Mouse (Mus musculus) hindbrain, postnatal 0 days (tissue): ENCODE results near the gene Gm10428. TPM values are rescaled to one million over a fixed set of nuclear protein-coding genes. Genes with fewer than 3 reads are reported as not detected.
A peak's percentile ranks its signal among the peaks of the same experiment; 100 is the strongest.

Experiments
- ATAC-seq: fragments of 200-750 bp; cut with Nextera tagmentation; 2 replicates; pipeline ENCODE4 v1.8.0; 2017; ENCODE audit warnings: mild to moderate bottlenecking, moderate TSS enrichment, moderate library complexity
- DNase-seq: peaks from one replicate; pipeline ENCODE4 v3.0.0-alpha.2; 2015; ENCODE audit warnings: low spot score
- H3K27ac ChIP-seq: fragments of 300-500 bp; sonication (generic); 2 replicates; pipeline ENCODE4 v1.5.1; 2014; ENCODE audit warnings: mild to moderate bottlenecking
- H3K27me3 ChIP-seq: fragments of 300-500 bp; sonication (generic); 2 replicates; pipeline ENCODE4 v1.6.1; 2014; ENCODE audit warnings: low read length, mixed read lengths; ENCODE audit not compliant: insufficient read depth
- H3K36me3 ChIP-seq: fragments of 300-500 bp; sonication (generic); 2 replicates; pipeline ENCODE4 v1.6.1; 2014; ENCODE audit warnings: low read length, mixed read lengths; ENCODE audit not compliant: insufficient read depth
- H3K4me1 ChIP-seq: fragments of 300-500 bp; sonication (generic); 2 replicates; pipeline ENCODE4 v1.6.1; 2014; ENCODE audit warnings: antibody characterized with exemption, low read length, mixed read lengths; ENCODE audit not compliant: insufficient read depth
- H3K4me2 ChIP-seq: fragments of 300-500 bp; sonication (generic); 2 replicates; pipeline ENCODE4 v1.6.1; 2014; ENCODE audit warnings: low read depth, mild to moderate bottlenecking, low read length, moderate library complexity, mixed read lengths
- H3K4me3 ChIP-seq: fragments of 300-500 bp; sonication (generic); 2 replicates; pipeline ENCODE4 v1.5.1; 2014; ENCODE audit warnings: low read length
- H3K9ac ChIP-seq: fragments of 300-500 bp; sonication (generic); replicated peaks from 2 replicates; pipeline ENCODE4 v1.6.1; 2014; ENCODE audit warnings: mild to moderate bottlenecking, low read length, moderate library complexity, mixed read lengths
- H3K9me3 ChIP-seq: fragments of 300-500 bp; sonication (generic); 2 replicates; pipeline ENCODE4 v1.6.1; 2016; ENCODE audit warnings: low read length, mixed read lengths
- CTCF ChIP-seq: IDR thresholded peaks from 2 replicates; pipeline ENCODE4 v1.5.1; 2016; ENCODE audit warnings: antibody characterized with exemption, control low read depth, low read depth
- WGBS: fragments of 180-500 bp; shearing (Covaris S2); extraction: QIAGEN DNeasy Blood & Tissue Kit; methylation state at CpG from one replicate; pipeline ENCODE4 v1.1.7; 2014; 5-methylcytosine and 5-hydroxymethylcytosine counted together
- polyA plus RNA-seq: library from polyadenylated mRNA; unstranded; fragments of >200 nt; fragmentation: Nextera tagmentation; extraction: Ambion mirVana; gene quantifications from 2 replicates; pipeline ENCODE4 v1.2.1, GENCODE M21; 2015
- total RNA-seq: library from RNA; depleted of rRNA; stranded (reverse); fragments of >200 nt; gene quantifications from 2 replicates; pipeline ENCODE4 v1.2.3, GENCODE M21; 2014; rRNA removed

Gm10428 gene
- total RNA-seq (not detected in 2 replicates), polyA plus RNA-seq (not detected in 2 replicates)

DNA sequence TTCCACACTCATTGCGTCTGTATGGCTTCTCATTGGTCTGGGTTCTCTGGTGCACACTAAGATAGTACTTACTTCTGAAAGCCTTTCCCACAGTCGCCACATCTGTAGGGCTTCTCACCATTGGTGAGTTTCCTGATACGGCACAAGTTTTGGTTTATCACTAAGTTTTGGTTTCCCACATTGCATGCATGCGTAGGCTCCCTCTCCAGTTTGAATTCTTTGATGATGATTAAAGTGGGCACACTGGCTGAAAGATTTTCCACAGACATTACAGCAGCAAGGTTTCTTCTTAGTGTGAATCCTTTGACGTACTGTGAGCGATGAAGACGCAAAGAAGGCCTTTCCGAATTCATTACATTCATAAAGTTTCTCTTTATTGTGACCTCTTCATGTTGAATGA lies at the start of gene Gm10428:
Gm10428 (plus strand) TSS at position 321 of the 400 bp plus-strand sequence.
- Histone ChIP-seq H3K9ac (no peak within 1 kb of the TSS), H3K27ac (no peak within 1 kb of the TSS), H3K27me3 (no peaks in the 10 kb centered on the region), H3K4me2 (no peak within 1 kb of the TSS), H3K36me3 (no peaks in the 10 kb centered on the region), H3K4me3 (no peak within 1 kb of the TSS), H3K4me1 (no peaks in the 10 kb centered on the region), H3K9me3 (no peaks in the 10 kb centered on the region)
- no peak for TF ChIP-seq CTCF
- WGBS: 87% methylated on average over 8 of the region's 8 CpGs
- DNase-seq (no peak), ATAC-seq (no peak)

DNA sequence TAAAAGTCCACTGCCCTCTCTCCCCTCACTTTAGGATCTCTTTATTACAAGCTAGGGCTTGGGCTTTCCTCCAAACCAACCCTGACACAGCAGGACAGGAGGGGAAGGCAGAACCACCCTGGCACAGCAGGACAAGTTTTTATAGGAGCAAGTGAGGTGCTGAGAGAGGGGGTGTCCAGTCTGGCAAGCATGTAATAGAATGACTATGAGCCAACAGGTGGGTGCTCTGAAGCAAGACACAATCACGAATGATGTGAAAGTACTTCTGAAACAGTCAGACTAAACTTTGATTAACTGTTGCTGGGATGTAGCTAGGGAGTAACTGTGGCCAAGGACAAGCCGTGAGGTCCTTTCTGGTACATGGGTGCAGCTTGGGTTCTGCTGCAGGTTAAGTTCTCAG lies 46.8 kb upstream of the Gm10428 start:
- ATAC-seq: no peak
- peaks cover 13% of the 10 kb centered on the region for H3K36me3 ChIP-seq
- no peaks in the 10 kb centered on the region for H3K9me3 ChIP-seq
- H3K27me3 ChIP-seq: no peaks in the 10 kb centered on the region
- H3K4me3 ChIP-seq: no peak overlapping the region
- 86% methylated on average over 2 of the region's 2 CpGs for WGBS
- H3K4me2 ChIP-seq: no peak overlapping the region
- no peak overlapping the region for H3K9ac ChIP-seq
- DNase-seq: no peak
- TF ChIP-seq CTCF: no peak
- no peaks in the 10 kb centered on the region for H3K4me1 ChIP-seq
- no peak overlapping the region for H3K27ac ChIP-seq

DNA sequence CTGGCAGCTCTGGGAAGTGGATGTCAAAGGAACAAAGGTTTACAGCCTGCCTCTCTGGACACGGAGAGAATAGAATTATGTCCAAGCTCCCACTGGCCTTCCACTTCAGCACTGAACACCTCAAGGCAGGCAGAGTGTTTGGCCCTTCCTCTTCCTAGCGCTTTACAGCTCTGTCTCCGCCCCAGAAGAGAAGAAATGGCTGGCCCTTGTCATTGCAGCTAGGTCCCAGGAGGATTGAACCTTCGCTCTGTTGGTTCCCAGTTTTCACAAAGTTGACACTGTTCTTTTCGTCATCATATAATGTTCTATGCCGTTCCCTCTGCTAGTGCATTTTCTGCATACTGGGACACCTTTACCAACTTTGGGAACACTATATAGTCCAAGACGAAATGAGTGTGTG lies 44.6 kb upstream of the Gm10428 start:
- no peak for DNase-seq
- no peaks in the 10 kb centered on the region for H3K9me3 ChIP-seq
- WGBS: 82% methylated on average over 7 of the region's 7 CpGs
- H3K4me3 ChIP-seq: no peak overlapping the region
- ATAC-seq: no peak
- H3K27ac ChIP-seq: no peak overlapping the region
- no peak for TF ChIP-seq CTCF
- H3K27me3 ChIP-seq: no peaks in the 10 kb centered on the region
- no peak overlapping the region for H3K9ac ChIP-seq
- peaks cover 25% of the 10 kb centered on the region for H3K36me3 ChIP-seq
- no peaks in the 10 kb centered on the region for H3K4me1 ChIP-seq
- no peak overlapping the region for H3K4me2 ChIP-seq

DNA sequence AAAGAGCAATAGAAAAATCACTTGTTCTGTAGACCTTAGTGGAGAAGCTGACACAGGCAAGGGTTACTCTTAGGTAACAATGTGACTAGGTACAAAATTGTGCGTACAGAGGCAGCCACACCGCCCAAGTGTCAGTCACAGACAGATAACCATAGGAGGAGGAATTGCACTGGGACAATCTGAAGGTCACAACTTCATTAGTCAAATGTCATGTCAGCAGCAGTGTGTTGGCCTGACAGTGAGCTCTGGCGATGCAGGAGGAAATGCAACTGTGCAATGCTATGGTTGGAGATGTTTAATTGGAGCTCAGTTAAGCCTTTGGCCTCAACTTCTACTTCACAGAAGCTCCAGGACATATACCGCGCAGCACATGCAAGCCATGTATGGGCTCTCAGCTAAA lies 42.2 kb upstream of the Gm10428 start:
- H3K4me1 ChIP-seq: no peaks in the 10 kb centered on the region
- H3K9ac ChIP-seq: no peak overlapping the region
- H3K27ac ChIP-seq: no peak overlapping the region
- no peak for DNase-seq
- no peak for TF ChIP-seq CTCF
- no peak overlapping the region for H3K4me2 ChIP-seq
- no peak overlapping the region for H3K4me3 ChIP-seq
- no peaks in the 10 kb centered on the region for H3K27me3 ChIP-seq
- H3K36me3 ChIP-seq: peaks cover 39% of the 10 kb centered on the region
- H3K9me3 ChIP-seq: no peaks in the 10 kb centered on the region
- no peak for ATAC-seq
- 80% methylated on average over 5 of the region's 5 CpGs for WGBS

DNA sequence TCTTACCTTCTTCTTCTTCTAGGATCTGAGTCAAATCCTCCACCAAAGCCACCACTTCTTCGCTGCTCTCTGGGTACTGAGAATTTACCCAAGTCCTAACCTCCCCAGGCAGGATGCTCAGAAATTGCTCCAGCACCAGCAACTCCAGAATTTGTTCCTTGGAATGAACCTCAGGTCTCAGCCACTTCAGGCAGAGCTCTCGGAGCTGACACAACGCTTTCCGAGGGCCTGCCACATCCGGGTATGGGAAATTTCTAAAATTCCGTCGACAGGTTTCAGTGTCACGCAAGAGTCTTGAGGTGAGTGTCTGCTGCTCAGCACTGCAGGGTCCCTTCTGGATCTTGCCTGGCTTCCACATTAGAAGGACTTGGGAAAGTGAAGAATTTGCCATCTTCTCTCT lies 24.6 kb upstream of the Gm10428 start:
- H3K9me3 ChIP-seq: no peaks in the 10 kb centered on the region
- no peak for TF ChIP-seq CTCF
- no peaks in the 10 kb centered on the region for H3K27me3 ChIP-seq
- no peak overlapping the region for H3K4me2 ChIP-seq
- no peak overlapping the region for H3K27ac ChIP-seq
- no peak overlapping the region for H3K4me3 ChIP-seq
- H3K9ac ChIP-seq: no peak overlapping the region
- DNase-seq (no peak), ATAC-seq (no peak)
- peaks cover 43% of the 10 kb centered on the region; the same call in 1 of the 2 replicates for H3K36me3 ChIP-seq
- WGBS: 94% methylated on average over 8 of the region's 8 CpGs
- H3K4me1 ChIP-seq: no peaks in the 10 kb centered on the region

DNA sequence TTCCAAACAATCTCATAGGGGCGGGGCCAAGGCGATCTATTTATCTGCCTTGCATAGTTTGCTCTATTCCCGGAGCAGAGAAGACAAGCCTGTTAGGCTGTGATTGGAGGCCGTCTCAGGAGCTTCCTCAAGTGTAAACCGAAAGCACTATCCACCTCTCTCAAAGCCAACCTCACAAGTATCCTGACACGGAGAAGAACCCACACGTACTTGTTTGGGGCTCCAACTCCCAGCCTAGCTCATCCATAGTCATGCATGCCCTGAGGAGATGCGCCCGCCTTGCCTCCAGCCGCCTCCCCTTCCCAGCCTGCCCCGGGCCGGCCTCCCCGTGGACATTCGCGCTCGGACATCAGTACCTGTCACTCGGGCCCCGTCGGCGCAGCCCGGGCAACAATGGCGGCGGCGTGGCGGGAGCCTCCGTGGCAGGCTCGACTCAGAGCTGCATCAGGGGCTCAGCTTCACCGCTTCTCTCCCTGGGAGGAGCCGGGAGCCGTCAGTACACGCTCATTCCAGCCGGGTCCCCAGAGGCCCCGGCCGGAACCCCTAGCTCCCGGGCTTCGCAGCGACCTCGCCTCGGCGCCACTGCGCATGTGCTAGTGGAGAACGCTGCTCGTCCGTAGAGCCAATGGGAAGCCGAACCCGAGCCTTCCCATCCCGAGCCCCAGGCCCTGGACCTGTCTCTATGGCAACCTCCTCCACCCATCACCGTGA lies 21.4 kb upstream of the Gm10428 start, which contains the start of gene Zfp287:
Zfp287 (minus strand) TSS at position 595 of the 711 bp plus-strand sequence.
- Histone ChIP-seq H3K4me1 (no peaks in the 10 kb centered on the region), H3K4me2 (peak within 1 kb of the TSS; percentile 59), H3K9me3 (no peaks in the 10 kb centered on the region), H3K36me3 (peaks cover 19% of the 10 kb centered on the region; the same call in 1 of the 2 replicates), H3K27me3 (no peaks in the 10 kb centered on the region), H3K27ac (peak within 1 kb of the TSS; percentile 82), H3K4me3 (peak within 1 kb of the TSS; percentile 51), H3K9ac (peak within 1 kb of the TSS; percentile 52)
- peak; percentile 99 for ATAC-seq
- WGBS: under 1% methylated on average over 48 of the region's 48 CpGs
- peak; percentile 97 for DNase-seq
- TF ChIP-seq CTCF: no peak

DNA sequence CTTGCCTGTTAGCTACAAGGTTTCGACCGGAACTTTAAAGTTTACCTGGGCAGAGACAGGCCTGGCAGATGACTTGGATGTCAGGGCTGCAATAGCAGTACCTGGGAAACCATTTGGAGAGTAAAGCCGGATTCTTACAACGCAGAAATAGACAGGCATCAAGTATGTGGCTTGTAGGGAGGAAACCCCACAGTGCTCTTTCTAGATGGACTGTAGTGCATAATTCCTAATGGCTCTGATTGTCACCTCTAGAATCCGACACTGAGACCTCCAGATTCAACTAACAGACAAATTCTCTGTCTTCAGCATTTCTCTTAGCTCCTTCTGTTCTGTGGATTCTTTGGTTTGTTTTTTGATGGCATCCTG lies 20.9 kb upstream of the Gm10428 start:
- no peak for TF ChIP-seq CTCF
- Histone ChIP-seq H3K27me3 (no peaks in the 10 kb centered on the region), H3K4me3 (peak overlapping the region; percentile 51), H3K9me3 (no peaks in the 10 kb centered on the region), H3K9ac (peak overlapping the region; percentile 52), H3K4me2 (peak overlapping the region; percentile 59), H3K4me1 (no peaks in the 10 kb centered on the region), H3K27ac (peak overlapping the region; percentile 82), H3K36me3 (peaks cover 19% of the 10 kb centered on the region; the same call in 1 of the 2 replicates)
- DNase-seq (no peak), ATAC-seq (peak; percentile 36)
- WGBS: 5% methylated on average over 5 of the region's 5 CpGs
